Mouse (Mus musculus) liver, adult 10 weeks (tissue): ENCODE measurements around the gene Ap4s1. TPM values are rescaled to one million over a fixed set of nuclear protein-coding genes. Genes with fewer than 3 reads are reported as not detected.

ENCODE experiments used
- polyA plus RNA-seq: library from polyadenylated mRNA; stranded (reverse); fragments of 350-450 nt; fragmentation: Illumina TruSeq; extraction: RNeasy Lipid Tissue Mini Kit (QIAGEN cat#74804); gene quantifications from one replicate; pipeline ENCODE4 v1.2.3, GENCODE M21; 2014; ENCODE audit warnings: low read depth, low replicate concordance

Gene Ap4s1
- 31.2 TPM for polyA plus RNA-seq

GRCm38 (mm10) chr12:51690893-51691844 is at the start of gene Ap4s1:
Gene Ap4s1, plus strand, starts transcription at chr12:51691033.

GRCm38 (mm10) chr12:51691845-51692632 is 1.2 kb downstream of the Ap4s1 start, which contains the start of gene Strn3:
Gene Strn3, minus strand, starts transcription at chr12:51691897.

Other genes starting within 250 kb of the Ap4s1 start
- gene Coch, start 97.7 kb upstream of the Ap4s1 start, polyA plus RNA-seq, result not detected
- gene Strn3, start 864 bp downstream of the Ap4s1 start, polyA plus RNA-seq, result 45.8 TPM
- gene Hectd1, start 138.5 kb downstream of the Ap4s1 start, polyA plus RNA-seq, result 49.2 TPM